Mouse (Mus musculus) cortical plate, adult 2 months (tissue): ENCODE measurements around the gene Gapvd1. TPM values are rescaled to one million over a fixed set of nuclear protein-coding genes. Genes with fewer than 3 reads are reported as not detected.

ENCODE experiments used
- H3K27ac ChIP-seq: fragments of 200-500 bp; 2 replicates; pipeline ENCODE4 v1.5.1; 2012; ENCODE audit warnings: low read length, control low read depth, inconsistent platforms; ENCODE audit not compliant: insufficient read depth
- H3K4me1 ChIP-seq: fragments of 200-500 bp; 2 replicates; pipeline ENCODE4 v1.6.1; 2011; ENCODE audit warnings: low read length; ENCODE audit not compliant: control insufficient read depth, insufficient read depth
- H3K4me3 ChIP-seq: fragments of 200-500 bp; 2 replicates; pipeline ENCODE4 v1.5.1; 2011; ENCODE audit warnings: mild to moderate bottlenecking, low read length, control low read depth; ENCODE audit not compliant: insufficient read depth
- CTCF ChIP-seq: fragments of 200-500 bp; IDR thresholded peaks from 2 replicates; pipeline ENCODE4 v1.5.1; 2011; ENCODE audit warnings: mild to moderate bottlenecking, control low read depth, low read length; ENCODE audit not compliant: insufficient read depth; ENCODE audit errors: extremely low read depth
- POLR2A ChIP-seq: fragments of 200-500 bp; IDR thresholded peaks from 2 replicates; pipeline ENCODE4 v1.6.1; 2011; ENCODE audit warnings: mild to moderate bottlenecking, low read length, control low read depth; ENCODE audit not compliant: insufficient read depth; ENCODE audit errors: extremely low read depth
- polyA plus RNA-seq: library from polyadenylated mRNA; depleted of rRNA; stranded (reverse); fragments of >200 nt; gene quantifications from 2 replicates; pipeline ENCODE4 v1.2.3, GENCODE M21; 2012

Gapvd1 gene
- polyA plus RNA-seq, 1 experiment, result 42.0 TPM

DNA sequence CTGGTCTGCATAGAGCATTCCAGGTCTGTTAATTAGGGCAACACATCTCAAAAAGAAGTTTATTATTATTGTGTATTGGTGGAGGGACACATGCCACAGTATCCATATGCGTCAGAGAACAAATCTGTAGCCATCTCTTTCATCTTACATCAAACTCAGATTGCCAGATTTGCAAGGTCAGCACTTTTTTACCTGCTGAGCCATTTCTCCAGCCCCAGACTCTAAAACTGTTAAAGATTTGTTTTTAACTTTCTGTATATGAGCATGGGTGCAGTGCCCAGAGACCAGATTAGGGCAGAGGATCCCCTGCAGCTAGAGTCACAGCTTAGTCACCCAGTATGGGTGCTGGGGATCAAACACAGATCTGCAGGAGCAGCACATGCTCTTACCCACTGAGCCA, 18.4 kb downstream of the Gapvd1 start:
- Histone ChIP-seq H3K4me3 (no peak overlapping the region), H3K4me1 (no peaks in the 10 kb centered on the region), H3K27ac (no peak overlapping the region)
- TF ChIP-seq CTCF, result no peak
- no peak for TF ChIP-seq POLR2A

DNA sequence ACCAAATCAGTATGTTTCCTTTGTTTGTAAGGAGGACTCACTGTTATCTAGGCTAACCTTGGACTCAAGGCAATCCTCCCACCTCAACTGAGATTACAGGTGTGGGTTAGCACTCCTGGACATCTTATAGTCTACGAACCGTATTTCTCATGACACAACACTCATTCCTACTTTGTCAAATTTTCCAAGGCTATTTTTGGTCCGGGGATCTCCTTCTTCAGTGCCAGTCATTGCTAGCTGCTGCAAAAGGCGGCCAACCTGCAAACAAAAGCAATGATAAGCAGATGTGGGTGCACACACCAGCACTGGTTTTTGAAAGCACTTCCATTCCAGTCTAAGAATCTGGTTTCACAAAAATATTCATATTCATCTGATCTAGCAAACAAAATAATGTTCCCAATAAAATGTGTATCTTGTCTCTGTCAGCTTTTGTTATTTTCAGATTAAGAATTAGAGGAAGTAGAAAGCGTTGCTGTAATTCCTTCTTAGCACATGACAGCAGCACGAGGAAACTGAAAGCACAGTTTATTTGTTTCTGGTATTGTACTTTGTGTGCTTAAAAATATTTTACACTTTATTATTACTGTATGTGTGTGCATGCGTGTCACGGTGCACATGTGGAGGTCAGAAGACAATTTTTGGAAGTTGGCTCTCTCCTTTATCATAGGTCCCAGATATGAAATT, 27.8 kb downstream of the Gapvd1 start:
- TF ChIP-seq POLR2A (no peak), CTCF (no peak)
- H3K27ac ChIP-seq, result no peak overlapping the region
- no peaks in the 10 kb centered on the region for H3K4me1 ChIP-seq

DNA sequence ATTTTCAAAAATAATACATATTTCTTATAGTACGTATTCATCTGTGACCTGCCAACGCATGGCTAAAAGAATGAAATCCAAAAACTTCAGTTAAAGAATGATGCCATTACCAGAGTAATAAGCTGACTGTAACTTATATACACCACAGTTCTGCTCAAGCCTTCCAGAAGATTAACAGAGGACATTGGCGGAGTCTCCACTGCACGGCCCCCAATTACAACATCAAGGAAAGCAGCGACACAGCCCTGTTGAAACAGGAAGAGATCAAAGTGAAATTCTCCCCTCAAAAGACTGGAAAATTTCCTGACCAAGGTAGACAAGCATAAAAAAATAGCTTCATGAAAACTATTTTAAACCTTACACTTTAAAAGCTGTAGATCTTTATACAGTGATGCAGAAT, 29.8 kb downstream of the Gapvd1 start:
- Histone ChIP-seq H3K27ac (no peak overlapping the region), H3K4me3 (no peak overlapping the region), H3K4me1 (no peaks in the 10 kb centered on the region; the same call in 1 of the 2 replicates)
- TF ChIP-seq POLR2A (no peak), CTCF (no peak)

More for the DNA sequence above, 27.8 kb downstream of the Gapvd1 start:
- H3K4me3 ChIP-seq, result no peak overlapping the region

DNA sequence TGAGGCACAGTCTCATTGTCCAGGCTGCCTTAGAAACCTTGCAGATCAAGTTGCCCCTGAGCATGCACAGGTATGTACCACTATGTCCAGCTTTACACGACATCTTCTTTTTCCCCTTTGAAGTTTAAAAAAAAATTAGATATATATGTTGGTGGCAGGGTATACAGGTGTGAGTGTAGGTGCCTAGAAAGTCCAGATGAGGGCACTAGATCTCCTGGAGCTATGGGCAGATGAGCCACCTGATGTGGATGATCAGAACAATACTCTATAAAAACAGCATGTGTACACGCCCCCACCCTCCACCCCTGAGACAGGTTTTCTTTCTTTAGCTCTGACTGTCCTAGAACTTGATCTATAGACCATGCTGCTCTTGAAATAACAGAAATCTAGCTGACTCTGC, 36.8 kb downstream of the Gapvd1 start:
- TF ChIP-seq CTCF, result no peak
- TF ChIP-seq POLR2A, result no peak
- no peak overlapping the region for H3K4me3 ChIP-seq
- H3K27ac ChIP-seq, result no peak overlapping the region

DNA sequence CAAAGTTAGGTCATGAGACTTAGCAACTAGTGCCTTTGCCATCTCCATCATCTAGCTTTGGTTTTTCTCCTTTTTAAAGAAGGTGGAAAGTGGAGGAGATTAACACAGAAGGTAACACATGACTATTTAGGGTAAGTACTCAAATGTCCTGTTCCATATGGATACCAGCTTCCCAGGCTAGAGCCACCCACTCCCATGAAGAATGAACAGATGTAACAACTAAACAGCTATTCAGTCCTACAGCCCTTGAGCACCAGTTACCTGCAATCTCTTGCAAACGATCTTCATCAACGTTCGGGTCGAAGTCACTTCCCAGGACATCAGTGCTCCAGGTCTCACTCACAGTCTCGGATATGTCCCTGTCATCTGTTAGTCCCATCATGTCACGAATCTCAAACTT, 43.1 kb downstream of the Gapvd1 start:
- TF ChIP-seq CTCF (no peak), POLR2A (no peak)
- Histone ChIP-seq H3K4me1 (no peaks in the 10 kb centered on the region; the same call in 1 of the 2 replicates), H3K27ac (no peak overlapping the region), H3K4me3 (no peak overlapping the region)

More for the DNA sequence above, 36.8 kb downstream of the Gapvd1 start:
- H3K4me1 ChIP-seq, result no peaks in the 10 kb centered on the region; the same call in 1 of the 2 replicates

DNA sequence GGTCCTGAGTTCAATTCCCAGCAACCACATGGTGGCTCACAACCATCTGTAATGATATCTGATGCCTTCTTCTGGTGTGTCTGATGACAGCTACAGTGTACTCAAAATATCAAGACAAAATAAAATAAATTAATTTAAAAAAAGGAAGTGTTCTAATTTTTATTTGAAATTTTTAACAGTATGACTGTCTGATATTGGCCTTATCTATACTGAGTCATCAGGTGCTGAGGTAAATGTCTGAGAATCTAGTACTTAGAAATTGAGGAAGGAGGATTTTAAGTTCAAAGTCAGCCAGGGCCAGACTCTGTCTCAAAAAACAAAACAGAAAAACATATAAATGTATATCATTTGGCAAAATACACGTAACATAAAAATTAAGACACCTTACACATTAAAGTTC, 46.4 kb downstream of the Gapvd1 start:
- H3K4me3 ChIP-seq, result no peak overlapping the region
- no peak for TF ChIP-seq CTCF
- no peak for TF ChIP-seq POLR2A
- no peaks in the 10 kb centered on the region; the same call in 1 of the 2 replicates for H3K4me1 ChIP-seq
- H3K27ac ChIP-seq, result no peak overlapping the region

DNA sequence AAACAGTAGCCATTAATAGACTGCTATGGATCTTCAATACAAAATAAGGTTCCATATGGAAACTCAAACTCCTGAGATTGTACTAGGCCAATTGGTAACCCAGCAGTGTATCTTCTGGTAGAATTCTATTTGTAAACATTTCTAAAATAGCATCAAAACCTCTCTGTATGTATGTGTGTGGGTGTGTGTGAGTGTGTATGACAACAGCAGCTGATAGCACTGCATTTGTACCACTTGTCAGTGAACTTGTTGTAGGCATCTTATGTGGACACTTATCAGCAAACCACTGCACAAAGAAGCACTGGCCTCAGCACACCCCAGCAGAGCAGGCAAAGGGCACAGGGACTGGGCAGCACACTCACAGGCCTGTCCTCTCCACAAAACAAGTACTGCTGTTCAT, 58.4 kb downstream of the Gapvd1 start:
- TF ChIP-seq POLR2A (no peak), CTCF (no peak)
- Histone ChIP-seq H3K27ac (no peak overlapping the region), H3K4me1 (peaks cover 2% of the 10 kb centered on the region; the same call in 1 of the 2 replicates), H3K4me3 (no peak overlapping the region)

DNA sequence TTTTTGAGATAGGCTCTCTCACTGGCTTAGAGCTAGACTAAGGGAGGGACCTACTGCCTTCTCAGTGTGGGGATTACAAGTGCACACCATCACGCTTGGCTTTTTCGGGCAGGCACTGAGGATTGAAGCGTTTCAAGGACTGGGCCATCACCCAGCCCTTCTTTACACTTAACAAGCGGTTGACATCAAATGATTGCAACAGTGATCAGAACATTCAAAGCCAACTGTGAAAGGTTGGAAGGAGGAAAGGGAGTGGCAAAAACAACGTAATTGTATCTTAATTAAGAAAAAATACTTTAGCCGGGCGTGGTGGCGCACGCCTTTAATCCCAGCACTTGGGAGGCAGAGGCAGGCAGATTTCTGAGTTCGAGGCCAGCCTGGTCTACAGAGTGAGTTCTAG, 62.2 kb downstream of the Gapvd1 start:
- no peak overlapping the region for H3K4me3 ChIP-seq
- H3K27ac ChIP-seq, result no peak overlapping the region
- TF ChIP-seq CTCF, result no peak
- peaks cover 2% of the 10 kb centered on the region; the same call in 1 of the 2 replicates for H3K4me1 ChIP-seq

DNA sequence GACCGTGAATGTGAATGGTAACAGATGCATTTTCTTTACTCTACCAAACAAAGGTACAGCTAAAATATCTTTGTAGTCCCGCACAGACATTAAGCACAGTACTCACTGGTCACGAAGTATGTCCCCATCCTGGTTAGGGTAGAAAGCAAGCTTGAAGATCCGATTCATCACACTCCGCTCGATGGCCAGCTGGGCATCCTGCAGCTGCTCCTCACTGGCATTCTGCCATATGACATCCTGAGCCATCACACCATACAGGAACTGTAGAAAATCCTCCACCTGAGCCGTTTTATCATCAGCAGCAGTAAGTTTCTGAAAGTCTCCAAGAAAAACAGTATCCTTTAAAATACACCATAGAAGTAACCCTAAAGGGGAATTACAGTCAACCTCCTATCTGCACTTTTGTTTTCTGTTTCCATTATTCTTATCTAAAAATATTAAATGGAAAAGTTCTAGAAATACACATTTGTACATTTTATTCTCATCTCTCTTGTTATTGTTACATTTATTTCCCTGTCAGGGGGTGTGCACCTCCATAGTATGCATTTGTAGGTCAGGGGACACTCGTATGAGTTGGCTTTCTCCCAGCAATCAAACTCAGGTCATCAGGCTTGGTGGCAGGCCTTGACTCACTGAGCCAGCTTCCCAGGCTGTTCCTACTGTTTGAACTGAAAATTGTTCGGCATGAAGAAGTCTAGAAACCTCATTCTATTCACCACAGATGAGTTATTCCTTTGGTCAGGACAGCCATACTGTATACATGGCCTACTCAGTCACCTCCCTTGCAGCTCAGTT, 70.8 kb downstream of the Gapvd1 start:
- no peak for TF ChIP-seq POLR2A
- TF ChIP-seq CTCF, result no peak
- H3K27ac ChIP-seq, result no peak overlapping the region
- no peaks in the 10 kb centered on the region for H3K4me1 ChIP-seq
- no peak overlapping the region for H3K4me3 ChIP-seq

DNA sequence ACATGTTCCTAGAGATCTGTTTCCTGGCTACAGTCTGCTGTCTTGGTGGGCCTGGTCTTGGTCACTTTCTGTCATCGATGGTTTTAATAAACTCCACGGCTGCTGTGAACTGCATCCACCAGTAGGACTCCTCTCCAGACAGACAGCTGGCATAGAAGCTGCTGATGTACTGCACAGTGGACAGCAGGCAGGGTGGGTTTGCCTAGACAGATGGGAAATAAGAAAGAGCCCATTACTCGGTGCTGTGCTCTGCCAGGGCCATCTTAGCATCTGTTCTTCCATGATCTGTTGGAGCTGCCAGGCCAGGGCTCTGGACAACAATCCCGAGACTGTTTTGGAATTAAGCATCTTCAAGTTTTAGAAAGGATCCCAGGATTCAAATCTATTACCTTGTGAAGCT, 77.1 kb downstream of the Gapvd1 start:
- no peak overlapping the region for H3K27ac ChIP-seq
- TF ChIP-seq POLR2A (no peak), CTCF (no peak)
- no peaks in the 10 kb centered on the region for H3K4me1 ChIP-seq

More for the DNA sequence above, 77.1 kb downstream of the Gapvd1 start:
- H3K4me3 ChIP-seq, result no peak overlapping the region
